Mouse (Mus musculus) lung, adult 10 weeks (tissue): ENCODE results near the gene Senp5. TPM values are rescaled to one million over a fixed set of nuclear protein-coding genes. Genes with fewer than 3 reads are reported as not detected.

Experiments
- polyA plus RNA-seq: library from polyadenylated mRNA; stranded (reverse); fragments of 350-450 nt; fragmentation: Illumina TruSeq; extraction: RNeasy Lipid Tissue Mini Kit (QIAGEN cat#74804); gene quantifications from one replicate; pipeline ENCODE4 v1.2.3, GENCODE M21; 2014; ENCODE audit warnings: low read depth, low replicate concordance; ENCODE audit not compliant: insufficient read depth

Gene Senp5
- polyA plus RNA-seq: 6.5 TPM

DNA sequence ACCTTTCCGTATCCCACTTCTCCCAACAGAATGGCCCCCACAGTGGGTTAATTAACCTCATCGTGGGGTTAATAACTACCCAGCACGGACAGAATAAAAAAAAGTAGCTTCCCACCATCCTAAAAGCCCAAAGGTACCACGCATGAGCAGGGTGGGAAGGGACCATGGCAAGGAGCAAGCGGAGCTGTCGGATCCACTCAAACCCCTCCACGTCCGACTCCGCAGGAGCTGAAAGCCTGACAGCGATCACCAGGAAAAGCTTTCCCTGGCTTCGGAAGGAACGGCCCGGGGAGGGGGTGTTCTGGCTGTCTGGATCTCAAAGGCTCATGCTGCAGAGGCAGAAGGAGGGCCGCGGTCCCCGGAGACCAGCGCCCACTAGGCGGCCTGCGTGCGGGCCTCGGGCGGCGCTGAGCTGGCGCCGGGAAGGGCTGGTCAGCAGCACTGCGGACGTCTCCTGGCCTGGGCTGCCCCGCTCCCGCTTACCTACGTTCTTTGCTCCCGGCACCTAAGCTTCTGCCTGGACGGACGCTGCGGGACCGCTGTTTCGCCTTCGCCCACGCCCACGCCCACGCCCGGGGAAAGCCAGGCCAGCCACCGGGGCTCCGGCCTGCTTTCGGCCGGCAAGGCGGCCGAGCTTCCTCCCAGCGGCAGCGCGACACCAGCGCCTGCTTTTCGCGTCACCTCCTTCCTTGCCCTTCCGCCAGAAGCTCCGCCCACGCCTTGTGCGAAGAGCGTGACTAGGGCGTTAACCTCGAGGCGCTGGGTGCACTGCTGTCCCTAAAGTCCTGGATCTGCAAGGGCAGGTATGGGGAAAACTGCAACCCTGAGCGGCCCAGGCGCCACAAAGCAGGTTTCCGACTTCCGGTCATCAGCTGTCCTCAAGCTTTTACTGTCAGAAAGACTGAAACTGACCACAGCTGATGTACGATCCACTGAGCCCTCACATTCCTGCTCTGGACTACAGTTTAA lies at the start of gene Senp5:
Senp5 (minus strand) TSS at position 779 of the 969 bp plus-strand sequence.

GRCm38 (mm10) chr16:31948345-31948774 lies 54.7 kb downstream of the Senp5 start, which contains the start of the genes 0610012G03Rik and Ncbp2:
Gene 0610012G03Rik, minus strand, starts transcription at chr16:31948494.
Gene Ncbp2, plus strand, starts transcription at chr16:31948513.

DNA sequence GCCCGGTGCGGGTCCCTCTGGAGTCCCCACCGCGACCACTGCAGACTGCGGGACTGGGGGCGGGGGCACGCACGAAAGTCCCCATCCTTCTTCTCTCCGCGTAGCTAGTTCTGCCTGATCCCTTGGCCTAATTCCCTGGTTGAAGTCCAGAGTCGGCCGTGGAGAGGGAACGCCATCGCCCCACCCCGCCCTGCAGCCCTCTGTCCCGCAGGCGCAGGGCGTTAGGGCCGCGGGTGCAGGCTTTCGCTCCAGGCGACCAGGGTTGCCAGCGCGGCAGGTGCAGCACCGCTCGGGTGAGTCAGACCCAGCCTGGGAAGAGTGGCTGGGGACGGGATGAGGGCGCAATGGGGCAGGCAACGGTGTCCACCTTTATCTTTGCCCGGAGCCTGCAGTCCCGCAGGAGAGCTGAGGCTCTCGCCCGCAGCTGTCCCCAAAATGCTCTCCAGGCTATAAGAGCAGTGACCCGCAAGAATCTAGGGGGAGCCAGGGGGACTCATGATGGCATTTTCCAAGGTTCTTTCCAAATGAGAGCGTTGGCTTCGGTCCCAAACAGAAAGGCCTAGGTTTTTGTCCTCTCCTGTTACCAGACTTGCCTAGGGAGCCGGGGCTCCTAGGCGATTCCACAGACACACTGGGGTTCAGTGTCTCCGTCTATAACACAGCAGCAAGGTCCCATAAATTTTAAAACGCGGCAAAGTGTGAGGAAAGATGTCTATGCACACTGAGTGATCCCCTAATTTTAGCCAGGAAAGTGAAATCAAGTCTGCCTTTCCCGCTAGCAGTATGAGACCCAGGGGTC lies 69.1 kb downstream of the Senp5 start, which contains the start of gene Pigz:
Pigz (plus strand) TSS at position 101 of the 799 bp plus-strand sequence.

Other genes starting within 250 kb of the Senp5 start
- gene Meltf, start 124.5 kb downstream of the Senp5 start, polyA plus RNA-seq: not detected
- gene Pigz, start 69.4 kb downstream of the Senp5 start, polyA plus RNA-seq: 0.61 TPM
- 21.9 TPM for gene 0610012G03Rik, start 54.8 kb downstream of the Senp5 start, polyA plus RNA-seq
- gene Ncbp2, start 54.8 kb downstream of the Senp5 start, polyA plus RNA-seq: 36.0 TPM
- gene Pak2, start 76.1 kb upstream of the Senp5 start, polyA plus RNA-seq: 21.4 TPM
- 31.9 TPM for gene Pigx, start 96.5 kb upstream of the Senp5 start, polyA plus RNA-seq
- 14.8 TPM for gene Cep19, start 96.5 kb upstream of the Senp5 start, polyA plus RNA-seq
- 19.6 TPM for gene Nrros, start 162.3 kb upstream of the Senp5 start, polyA plus RNA-seq
- not detected for gene Bex6, start 176.5 kb upstream of the Senp5 start, polyA plus RNA-seq
- 7.9 TPM for gene Fbxo45, start 243.9 kb upstream of the Senp5 start, polyA plus RNA-seq
- gene Wdr53, start 243.9 kb upstream of the Senp5 start, polyA plus RNA-seq: 12.9 TPM